Mouse (Mus musculus): ENCODE measurements around the gene Acap2. TPM values are rescaled to one million over a fixed set of nuclear protein-coding genes. Genes with fewer than 3 reads are reported as not detected.

Acap2 gene
- polyA plus RNA-seq, 3 experiments from 2014 or later = 10.7 to 13.1 (median 11.1) TPM

GRCm38 (mm10) chr16:31167017-31167887, 33.8 kb downstream of the Acap2 start:
- ATAC-seq = no peak

GRCm38 (mm10) chr16:31165907-31166306, 35.1 kb downstream of the Acap2 start:
- no peak for ATAC-seq

- no peak for ATAC-seq
Measured at GRCm38 (mm10) chr16:31165467-31165866, 35.6 kb downstream of the Acap2 start.

GRCm38 (mm10) chr16:31164125-31164524, 36.9 kb downstream of the Acap2 start:
- ATAC-seq = no peak

- no peak for ATAC-seq
Measured at GRCm38 (mm10) chr16:31160486-31160885, 40.6 kb downstream of the Acap2 start.

- no peak for ATAC-seq
Measured at GRCm38 (mm10) chr16:31159491-31159890, 41.6 kb downstream of the Acap2 start.

- no peak for ATAC-seq
Measured at GRCm38 (mm10) chr16:31149841-31150240, 51.2 kb downstream of the Acap2 start.

- ATAC-seq = no peak
Measured at GRCm38 (mm10) chr16:31148891-31149290, 52.2 kb downstream of the Acap2 start.

GRCm38 (mm10) chr16:31147766-31148165, 53.3 kb downstream of the Acap2 start:
- ATAC-seq = no peak

GRCm38 (mm10) chr16:31141916-31142315, 59.1 kb downstream of the Acap2 start:
- ATAC-seq = no peak

GRCm38 (mm10) chr16:31136616-31137253, 64.3 kb downstream of the Acap2 start:
- no peak for ATAC-seq

GRCm38 (mm10) chr16:31135519-31135918, 65.5 kb downstream of the Acap2 start:
- ATAC-seq = no peak

GRCm38 (mm10) chr16:31131531-31131930, 69.5 kb downstream of the Acap2 start:
- ATAC-seq = no peak

GRCm38 (mm10) chr16:31128116-31128515, 72.9 kb downstream of the Acap2 start:
- no peak for ATAC-seq

GRCm38 (mm10) chr16:31124991-31125390, 76.1 kb downstream of the Acap2 start:
- ATAC-seq = no peak

- no peak for ATAC-seq
Measured at GRCm38 (mm10) chr16:31121612-31122011, 79.4 kb downstream of the Acap2 start.

GRCm38 (mm10) chr16:31113596-31113995, 87.4 kb downstream of the Acap2 start:
- no peak for ATAC-seq

GRCm38 (mm10) chr16:31101352-31101751, 99.7 kb downstream of the Acap2 start:
- no peak for ATAC-seq

- no peak for ATAC-seq
Measured at GRCm38 (mm10) chr16:31099906-31100305, 101.1 kb downstream of the Acap2 start.

- no peak for ATAC-seq
Measured at GRCm38 (mm10) chr16:31094036-31094435, 107.0 kb downstream of the Acap2 start.

- ATAC-seq = no peak
Measured at GRCm38 (mm10) chr16:31093186-31093585, 107.9 kb downstream of the Acap2 start.

- ATAC-seq = no peak
Measured at GRCm38 (mm10) chr16:31081891-31082290, 119.2 kb downstream of the Acap2 start.

GRCm38 (mm10) chr16:31081125-31081664, 119.8 kb downstream of the Acap2 start, which contains the start of gene Xxylt1:
TSS of gene Xxylt1 (minus strand) at chr16:31081432.
- ATAC-seq = peak; percentile 97
